Comparison of ENCODE assay signal across 8 mouse cellular contexts in the genomic region with DNA sequence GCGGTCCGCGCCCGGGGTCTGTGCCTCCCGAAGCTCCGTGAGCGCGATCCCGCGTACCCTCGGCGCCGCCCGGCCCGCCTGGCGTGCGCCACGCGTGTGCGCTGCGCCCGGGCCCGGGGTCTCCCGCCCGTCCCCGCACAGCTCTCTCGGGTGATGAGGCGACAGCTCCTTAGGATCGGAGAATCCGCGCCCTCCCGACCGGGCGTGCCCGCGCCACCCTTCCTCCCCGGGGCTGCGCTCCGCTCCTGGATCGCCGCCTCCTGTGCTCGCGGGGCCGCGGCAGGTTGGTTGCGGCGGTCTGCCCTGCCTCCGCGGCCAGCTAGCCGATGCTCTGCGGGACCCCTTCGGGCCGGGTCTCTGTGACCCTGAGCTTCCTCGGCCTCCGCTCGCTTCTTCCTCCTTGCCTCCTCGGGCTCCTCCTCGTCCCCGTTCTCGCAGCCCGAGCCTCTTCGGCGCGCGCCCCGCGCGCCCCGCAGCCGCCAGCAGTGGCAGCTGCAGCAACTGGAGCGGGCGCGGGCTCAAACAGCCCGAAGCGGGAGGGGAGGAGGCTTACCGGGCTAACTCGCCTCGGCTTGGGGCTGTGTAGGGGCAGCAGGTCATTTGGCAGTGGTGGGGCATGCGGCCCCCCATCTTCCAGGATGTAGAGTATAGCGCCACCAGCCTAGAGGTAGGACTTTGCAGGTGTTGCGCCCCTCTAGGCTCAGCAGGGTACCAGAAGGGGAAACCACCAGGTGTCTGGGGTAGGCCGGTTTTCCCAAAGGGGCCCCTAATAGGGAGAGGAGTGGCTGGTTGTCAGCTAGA. TPM values are rescaled to one million over a fixed set of nuclear protein-coding genes. Genes with fewer than 3 reads are reported as not detected.
A peak's percentile ranks its signal among the peaks of the same experiment; 100 is the strongest.
DNase-seq lines count a peak whose midpoint lies in the region; ATAC-seq and TF ChIP-seq lines count a peak whose summit lies in the region.

No protein-coding gene starts in this region.

- no peaks in the 10 kb centered on the region for H3K9me3 ChIP-seq in embryonic facial prominence, embryonic 14.5 days (ENCODE audit: control insufficient read depth, low read length)
- H3K9me3 ChIP-seq in heart, postnatal 0 days (replicated peaks; ENCODE audit: control insufficient read depth, low read length) = no peaks in the 10 kb centered on the region
- H3K9me3 ChIP-seq in liver, postnatal 0 days (ENCODE audit: low read length) = no peaks in the 10 kb centered on the region

- peak; percentile 78 for ATAC-seq in embryonic facial prominence, embryonic 14.5 days (ENCODE audit: low read depth)
- no peak for ATAC-seq in heart, postnatal 0 days (ENCODE audit: insufficient read depth, low read depth)
- no peak for ATAC-seq in liver, postnatal 0 days
- no peak for ATAC-seq in erythroblast, adult 5-6 weeks (replicated peaks; ENCODE audit: low FRiP score, poor library complexity, severe bottlenecking)

- H3K4me1 ChIP-seq in embryonic facial prominence, embryonic 14.5 days (ENCODE audit: control insufficient read depth, insufficient read depth, low read length) = peaks cover 3% of the 10 kb centered on the region
- H3K4me1 ChIP-seq in heart, postnatal 0 days (ENCODE audit: control insufficient read depth, insufficient read depth) = peaks cover 7% of the 10 kb centered on the region; the same call in 1 of the 2 replicates
- H3K4me1 ChIP-seq in liver, postnatal 0 days (ENCODE audit: insufficient read depth) = no peaks in the 10 kb centered on the region

- H3K27me3 ChIP-seq in embryonic facial prominence, embryonic 14.5 days (replicated peaks; ENCODE audit: control insufficient read depth, insufficient read depth, low read length) = peaks cover 55% of the 10 kb centered on the region
- peaks cover 95% of the 10 kb centered on the region for H3K27me3 ChIP-seq in heart, postnatal 0 days (ENCODE audit: control insufficient read depth, insufficient read depth, low read length)
- H3K27me3 ChIP-seq in liver, postnatal 0 days (ENCODE audit: insufficient read depth, low read length) = peaks cover 61% of the 10 kb centered on the region

- peak overlapping the region; percentile 95 for H3K4me2 ChIP-seq in embryonic facial prominence, embryonic 14.5 days (ENCODE audit: low read depth, low read length)
- peak overlapping the region; percentile 99 for H3K4me2 ChIP-seq in heart, postnatal 0 days (ENCODE audit: low read depth, low read length)
- peak overlapping the region; percentile 71 for H3K4me2 ChIP-seq in liver, postnatal 0 days (ENCODE audit: low read depth, low read length)

- no peak overlapping the region for H3K27ac ChIP-seq in embryonic facial prominence, embryonic 14.5 days (replicated peaks; ENCODE audit: low read depth, low read length)
- no peak overlapping the region for H3K27ac ChIP-seq in heart, postnatal 0 days (ENCODE audit: low read depth)
- H3K27ac ChIP-seq in liver, postnatal 0 days (ENCODE audit: low read depth) = no peak overlapping the region

- TF ChIP-seq CTCF in heart, postnatal 0 days (IDR thresholded peaks at IDR 0.05; ENCODE audit: low read depth) = no peak
- TF ChIP-seq CTCF in liver, postnatal 0 days (IDR thresholded peaks at IDR 0.05; ENCODE audit: low read depth) = no peak

- H3K4me3 ChIP-seq in embryonic facial prominence, embryonic 14.5 days (ENCODE audit: low read depth, low read length) = peak overlapping the region; percentile 74
- H3K4me3 ChIP-seq in heart, postnatal 0 days (ENCODE audit: low read depth, low read length) = peak overlapping the region; percentile 70
- H3K4me3 ChIP-seq in liver, postnatal 0 days (ENCODE audit: low read depth, low read length) = peak overlapping the region; percentile 36

- DNase-seq in thymus, postnatal 4 days = peak; percentile 23
- no peak for DNase-seq in thymus, postnatal 14 days
- peak; percentile 66 for DNase-seq in embryonic facial prominence, embryonic 14.5 days (ENCODE audit: low spot score)
- DNase-seq in heart, postnatal 0 days (ENCODE audit: low spot score) = no peak
- DNase-seq in kidney, postnatal 4 days = peak; percentile 53 to 70
- peak; percentile 16 for DNase-seq in liver, postnatal 0 days
- peak; percentile 70 to 72 for DNase-seq in right cerebral cortex, postnatal 10 days (ENCODE audit: low spot score in 2 of 2)

- H3K36me3 ChIP-seq in embryonic facial prominence, embryonic 14.5 days (ENCODE audit: control insufficient read depth, insufficient read depth, low read length) = no peaks in the 10 kb centered on the region
- no peaks in the 10 kb centered on the region for H3K36me3 ChIP-seq in heart, postnatal 0 days (replicated peaks; ENCODE audit: control insufficient read depth, insufficient read depth, low read length)
- no peaks in the 10 kb centered on the region for H3K36me3 ChIP-seq in liver, postnatal 0 days (replicated peaks; ENCODE audit: insufficient read depth, low read length)

- no peak for TF ChIP-seq EP300 in heart, postnatal 0 days (IDR thresholded peaks at IDR 0.05; ENCODE audit: low read depth)
- TF ChIP-seq EP300 in liver, postnatal 0 days (IDR thresholded peaks at IDR 0.05; ENCODE audit: low read depth) = no peak

- H3K9ac ChIP-seq in embryonic facial prominence, embryonic 14.5 days (ENCODE audit: low read depth, low read length) = peak overlapping the region; percentile 75
- peak overlapping the region; percentile 5; the same call in 1 of the 2 replicates for H3K9ac ChIP-seq in heart, postnatal 0 days (replicated peaks; ENCODE audit: low read depth, low read length)
- no peak overlapping the region for H3K9ac ChIP-seq in liver, postnatal 0 days (replicated peaks)

- under 1% methylated on average over 19 of the region's 82 CpGs for WGBS in embryonic facial prominence, embryonic 14.5 days
- WGBS in heart, postnatal 0 days = under 1% methylated on average over 66 of the region's 82 CpGs
- WGBS in liver, postnatal 0 days (ENCODE audit: insufficient replicate concordance) = under 1% methylated on average over 53 of the region's 82 CpGs

RNA-seq across cellular contexts. Expression of a gene that starts 9.6 kb away (rescaled TPM):
- 7.1 and 7.8 TPM in 2 replicates for polyA plus RNA-seq in embryonic facial prominence, embryonic 14.5 days (2014; fragmentation: Nextera tagmentation; extraction: Ambion mirVana)
- 1.3 and 3.3 TPM in 2 replicates for total RNA-seq in heart, postnatal 0 days (2014; rRNA removed; ENCODE audit: low replicate concordance)
- polyA plus RNA-seq in heart, postnatal 0 days (2015; fragmentation: Nextera tagmentation; extraction: Ambion mirVana) = 0.07 and 0.10 TPM in 2 replicates
- polyA plus RNA-seq in liver, postnatal 0 days (2015; fragmentation: Nextera tagmentation; extraction: Ambion mirVana) = 0.04 and 0.08 TPM in 2 replicates
- not detected in 2 replicates for total RNA-seq in erythroblast, adult 5-6 weeks (2015; ENCODE audit: low replicate concordance)
- not detected in 2 replicates for total RNA-seq in erythroblast, adult 5-6 weeks (2017; ENCODE audit: low replicate concordance)

Comparison
In these comparisons a context has a peak if more than half of its experiments do, and no peak if none do; other contexts are left out.
1. DNase-seq: peak in thymus, postnatal 4 days (single experiment), embryonic facial prominence, embryonic 14.5 days (single experiment), kidney, postnatal 4 days (2 of 2), liver, postnatal 0 days (single experiment) and right cerebral cortex, postnatal 10 days (2 of 2); none in thymus, postnatal 14 days (single experiment) and heart, postnatal 0 days (single experiment).
2. Peak in every context shown above with its lines, with median percentiles within 50 percentile points of each other: H3K4me2 ChIP-seq and H3K4me3 ChIP-seq.